Mouse (Mus musculus) T-cell, adult 2 months (primary cell): ENCODE measurements at regions not wholly inside any gene's neighbourhood (a gene's known extent, or its start where the extent isn't known, plus 50 kb on each side); places are given as distances from the start of the nearest gene placed in this dataset.

Experiments
- DNase-seq: peaks from one replicate; pipeline ENCODE4 v3.0.0; 2022; ENCODE audit warnings: low spot score

- DNase-seq, result no peak
These were observed 1103.9 kb downstream of the Ndufa4 start for GRCm38 (mm10) chr6:10803383-10803782.

- DNase-seq, result no peak
These were observed 1148.5 kb downstream of the Ndufa4 start for GRCm38 (mm10) chr6:10758620-10759311.

GRCm38 (mm10) chr6:10758051-10758450 is 1149.2 kb downstream of the Ndufa4 start:
- no peak for DNase-seq

- no peak for DNase-seq
These were observed 1163.2 kb downstream of the Ndufa4 start for GRCm38 (mm10) chr6:10744056-10744455.

GRCm38 (mm10) chr6:10722566-10722965 is 1184.7 kb downstream of the Ndufa4 start:
- no peak for DNase-seq

GRCm38 (mm10) chr6:10690526-10690925 is 1216.8 kb downstream of the Ndufa4 start:
- DNase-seq, result peak; percentile 65
